Mouse (Mus musculus) ES-E14 (cell line): ENCODE results near the gene Gm2016.
"Not testable (repeated sequence)": the region's sequence is repeated elsewhere in the genome, so short reads cannot be mapped to it uniquely, and the experiment has no call there.

Experiments
- CHD2 ChIP-seq: IDR thresholded peaks from 2 replicates; pipeline ENCODE4 v1.6.1; 2014; ENCODE audit warnings: mild to moderate bottlenecking, low read depth, low read length, inconsistent platforms
- ZNF384 ChIP-seq: IDR thresholded peaks from 2 replicates; pipeline ENCODE4 v1.6.1; 2012; ENCODE audit warnings: low read depth, low read length, inconsistent platforms

GRCm38 (mm10) chr12:87842239-87842638, 31.6 kb upstream of the Gm2016 start, which contains the start of gene Gm2001:
- not testable (repeated sequence) for TF ChIP-seq ZNF384, CHD2
